Mouse (Mus musculus) A20 (cell line): ENCODE data around the gene Sostdc1.
A peak's percentile ranks its signal among the peaks of the same experiment; 100 is the strongest.

ENCODE experiments used
- DNase-seq: peaks from one replicate; pipeline ENCODE4 v3.0.0-alpha.2; 2011; ENCODE audit warnings: low read depth, low spot score

Sostdc1 gene

GRCm38 (mm10) chr12:36313916-36314315 lies at the start of gene Sostdc1:
Sostdc1 (plus strand) TSS chr12:36314139.
- no peak for DNase-seq

- DNase-seq, result no peak
Measured at GRCm38 (mm10) chr12:36267670-36268246, 46.2 kb upstream of the Sostdc1 start.

GRCm38 (mm10) chr12:36274823-36275222 lies 39.1 kb upstream of the Sostdc1 start:
- no peak for DNase-seq

GRCm38 (mm10) chr12:36289634-36290033 lies 24.3 kb upstream of the Sostdc1 start:
- no peak for DNase-seq

GRCm38 (mm10) chr12:36290465-36290864 lies 23.5 kb upstream of the Sostdc1 start:
- no peak for DNase-seq

- no peak for DNase-seq
Measured at GRCm38 (mm10) chr12:36291346-36291745, 22.6 kb upstream of the Sostdc1 start.

- DNase-seq, result no peak
Measured at GRCm38 (mm10) chr12:36302326-36302725, 11.6 kb upstream of the Sostdc1 start.

GRCm38 (mm10) chr12:36302905-36303642 lies 10.9 kb upstream of the Sostdc1 start:
- DNase-seq, result no peak

GRCm38 (mm10) chr12:36308737-36309420 lies 5.1 kb upstream of the Sostdc1 start:
- DNase-seq, result peak; percentile 79

- DNase-seq, result no peak
Measured at GRCm38 (mm10) chr12:36313015-36313414, 924 bp upstream of the Sostdc1 start.

- DNase-seq, result no peak
Measured at GRCm38 (mm10) chr12:36314446-36314845, 507 bp downstream of the Sostdc1 start.

- no peak for DNase-seq
Measured at GRCm38 (mm10) chr12:36315527-36315926, 1.6 kb downstream of the Sostdc1 start.

- no peak for DNase-seq
Measured at GRCm38 (mm10) chr12:36316056-36316455, 2.1 kb downstream of the Sostdc1 start.

- peak; percentile 70 for DNase-seq
Measured at GRCm38 (mm10) chr12:36317036-36317819, 3.3 kb downstream of the Sostdc1 start.

GRCm38 (mm10) chr12:36317820-36318135 lies 3.8 kb downstream of the Sostdc1 start:
- DNase-seq, result no peak

- peak; percentile 89 for DNase-seq
Measured at GRCm38 (mm10) chr12:36326101-36326521, 12.2 kb downstream of the Sostdc1 start.

GRCm38 (mm10) chr12:36332676-36333075 lies 18.7 kb downstream of the Sostdc1 start:
- no peak for DNase-seq

GRCm38 (mm10) chr12:36333837-36334281 lies 19.9 kb downstream of the Sostdc1 start:
- no peak for DNase-seq

GRCm38 (mm10) chr12:36344131-36344530 lies 30.2 kb downstream of the Sostdc1 start:
- DNase-seq, result no peak

- DNase-seq, result no peak
Measured at GRCm38 (mm10) chr12:36360064-36360463, 46.1 kb downstream of the Sostdc1 start.

GRCm38 (mm10) chr12:36360693-36361092 lies 46.8 kb downstream of the Sostdc1 start:
- no peak for DNase-seq

GRCm38 (mm10) chr12:36364013-36364412 lies 50.1 kb downstream of the Sostdc1 start:
- DNase-seq, result no peak
